Mouse (Mus musculus) macrophage (primary cell): ENCODE data around the gene Shq1. TPM values are rescaled to one million over a fixed set of nuclear protein-coding genes. Genes with fewer than 3 reads are reported as not detected.

ENCODE experiments used
- H3K27ac ChIP-seq: fragments of 350-480 bp; formaldehyde crosslinking; 2 replicates; pipeline ENCODE4 v1.9.0; 2021
- H3K36me3 ChIP-seq: fragments of 350-480 bp; formaldehyde crosslinking; 2 replicates; pipeline ENCODE4 v1.9.0; 2021; ENCODE audit errors: inconsistent target
- H3K4me3 ChIP-seq: fragments of 350-480 bp; formaldehyde crosslinking; 2 replicates; pipeline ENCODE4 v1.9.0; 2021; ENCODE audit errors: inconsistent target
- H3K79me2 ChIP-seq: fragments of 350-480 bp; formaldehyde crosslinking; 2 replicates; pipeline ENCODE4 v1.9.0; 2021; ENCODE audit errors: inconsistent target
- WGBS: methylation state at CpG from one replicate; pipeline ENCODE4 v1.1.7; 2026; ENCODE audit warnings: inconsistent platforms; ENCODE audit not compliant: missing documents; 5-methylcytosine and 5-hydroxymethylcytosine counted together
- polyA plus RNA-seq: library from polyadenylated mRNA; stranded (reverse); fragments of 250-400 nt; gene quantifications from 3 replicates; pipeline ENCODE4 v1.2.4, GENCODE M21; 2018; ENCODE audit warnings: inconsistent platforms

Gene Shq1
- polyA plus RNA-seq, 1 experiment from 2014 or later = 3.5 TPM

DNA sequence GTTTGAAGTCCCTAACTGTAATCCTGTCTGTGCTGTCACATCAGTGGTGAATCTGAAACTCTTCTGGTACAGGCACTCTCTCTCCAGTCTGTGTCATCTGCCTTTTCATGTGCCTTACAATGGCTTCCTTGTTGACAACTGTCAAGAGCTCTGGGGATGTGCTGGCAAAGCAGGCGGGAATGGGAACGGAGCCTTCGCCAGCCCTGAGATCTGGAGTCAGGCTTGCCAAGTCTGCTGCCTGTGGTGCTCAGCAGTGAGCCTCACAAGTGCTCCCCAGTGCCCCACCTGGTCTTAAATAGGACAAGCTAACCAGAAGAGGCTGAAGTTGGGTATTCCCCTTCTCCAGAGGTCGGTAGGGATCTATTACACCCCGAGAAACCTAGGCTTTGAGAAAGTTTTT is 29.8 kb upstream of the Shq1 start:
- H3K79me2 ChIP-seq = no peaks in the 10 kb centered on the region
- no peak overlapping the region for H3K27ac ChIP-seq
- no peaks in the 10 kb centered on the region for H3K36me3 ChIP-seq
- 88% methylated on average over 5 of the region's 5 CpGs for WGBS
- H3K4me3 ChIP-seq = no peak overlapping the region

DNA sequence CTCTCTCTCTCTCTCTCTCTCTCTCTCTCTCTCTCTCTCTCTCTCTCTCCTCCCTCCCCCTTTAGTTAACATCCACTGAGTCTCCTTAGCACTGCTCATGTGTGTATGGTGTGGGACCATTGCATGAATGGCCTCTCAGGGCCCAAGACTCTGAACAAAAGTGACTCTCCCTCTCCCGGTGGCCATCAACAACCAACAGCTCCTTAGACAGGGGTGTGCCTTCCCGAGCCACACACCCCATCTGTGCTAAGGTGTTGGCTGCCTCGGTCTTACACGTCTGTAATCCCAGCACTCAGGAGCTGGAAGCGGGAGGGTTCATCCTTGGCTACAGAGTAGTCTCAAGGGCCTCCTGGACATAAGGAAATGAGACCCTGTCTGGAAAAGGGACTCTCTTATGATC is 29.0 kb upstream of the Shq1 start:
- Histone ChIP-seq H3K36me3 (no peaks in the 10 kb centered on the region), H3K4me3 (no peak overlapping the region), H3K27ac (no peak overlapping the region), H3K79me2 (no peaks in the 10 kb centered on the region)
- 94% methylated on average over 5 of the region's 5 CpGs for WGBS

DNA sequence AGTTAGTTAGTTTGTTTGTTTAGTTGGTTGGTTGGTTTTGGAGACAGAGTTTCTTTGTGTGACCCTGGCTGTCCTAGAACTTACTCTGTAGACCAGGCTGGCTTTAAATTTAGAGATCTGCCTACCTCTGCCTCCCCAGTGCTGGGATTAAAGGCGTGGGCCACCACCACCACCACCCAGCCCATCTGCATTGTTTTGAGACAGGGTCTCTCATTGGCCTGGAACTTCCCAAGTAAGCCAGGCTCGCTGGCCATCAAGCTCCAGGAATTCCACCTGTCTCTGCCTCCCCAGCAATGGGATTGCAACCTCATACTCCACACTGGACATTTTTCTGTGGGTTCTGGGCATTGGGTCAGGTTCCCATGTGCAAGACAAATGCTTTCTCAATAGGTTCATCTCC is 15.4 kb upstream of the Shq1 start:
- Histone ChIP-seq H3K27ac (no peak overlapping the region), H3K79me2 (no peaks in the 10 kb centered on the region), H3K36me3 (no peaks in the 10 kb centered on the region), H3K4me3 (no peak overlapping the region)
- WGBS = 88% methylated on average over 2 of the region's 2 CpGs

DNA sequence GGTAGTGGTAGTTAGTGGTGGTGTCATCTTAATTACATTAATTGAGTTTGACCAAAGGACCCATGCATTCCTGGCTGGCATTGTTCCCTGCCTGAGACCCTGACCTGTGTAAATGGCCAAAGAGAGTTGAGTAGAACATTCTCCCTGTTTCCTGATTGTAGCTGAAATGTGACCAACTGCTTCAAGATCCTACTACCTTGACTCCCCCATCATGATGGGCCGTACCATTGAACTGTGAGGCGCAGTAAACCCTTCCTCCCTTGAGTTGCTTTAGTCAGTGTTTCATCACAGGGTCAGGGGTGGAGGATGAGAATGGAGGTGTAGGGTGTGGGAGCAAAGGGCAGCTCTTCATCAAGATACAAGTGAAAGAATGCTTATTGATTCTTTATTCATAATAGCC is 7.7 kb upstream of the Shq1 start:
- 100% methylated on average over 2 of the region's 2 CpGs for WGBS
- Histone ChIP-seq H3K27ac (no peak overlapping the region), H3K36me3 (no peaks in the 10 kb centered on the region), H3K4me3 (no peak overlapping the region), H3K79me2 (no peaks in the 10 kb centered on the region)

DNA sequence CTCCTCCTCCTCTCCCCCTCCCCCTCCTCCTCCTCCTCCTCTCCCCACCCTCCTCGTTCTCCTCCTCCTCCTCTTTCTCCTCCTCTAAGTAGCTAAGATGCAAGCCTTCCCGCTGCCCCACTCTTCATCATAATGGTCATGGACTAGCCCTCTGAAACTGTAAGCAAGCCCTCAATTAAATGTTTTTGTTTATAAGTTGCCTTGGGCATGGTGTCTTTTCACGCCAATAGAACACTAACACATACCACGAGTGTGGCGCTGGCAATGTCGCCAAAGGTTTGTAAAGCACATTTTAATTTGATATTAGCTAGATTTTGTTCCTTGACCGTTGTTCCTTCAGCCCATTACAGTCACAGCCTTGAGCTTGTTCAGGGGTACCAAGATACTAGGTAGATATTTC is 5.5 kb upstream of the Shq1 start:
- Histone ChIP-seq H3K79me2 (no peaks in the 10 kb centered on the region), H3K4me3 (no peak overlapping the region), H3K27ac (no peak overlapping the region), H3K36me3 (no peaks in the 10 kb centered on the region)
- 97% methylated on average over 5 of the region's 7 CpGs for WGBS

DNA sequence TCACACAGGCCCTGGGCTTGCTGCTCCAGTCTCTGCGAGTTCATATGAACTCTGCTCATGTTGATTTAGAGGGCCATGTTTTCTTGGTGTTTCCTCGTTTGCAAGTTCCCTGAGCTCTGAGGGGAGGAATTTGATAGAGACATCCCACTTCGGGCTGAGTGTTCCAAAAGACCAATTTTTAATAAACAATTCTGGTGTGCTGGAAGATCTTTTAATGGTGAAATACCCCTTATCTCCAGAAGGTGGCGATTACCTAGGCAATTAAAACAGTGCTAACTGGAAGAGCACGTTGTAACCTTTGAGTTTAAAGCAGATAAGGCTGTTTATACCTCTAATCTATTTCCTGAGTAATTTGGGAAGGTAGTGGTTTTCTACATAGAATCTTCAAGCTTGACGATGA is 4.0 kb upstream of the Shq1 start:
- Histone ChIP-seq H3K4me3 (no peak overlapping the region), H3K79me2 (no peaks in the 10 kb centered on the region), H3K27ac (no peak overlapping the region), H3K36me3 (no peaks in the 10 kb centered on the region)
- WGBS = 23% methylated on average over 6 of the region's 6 CpGs

DNA sequence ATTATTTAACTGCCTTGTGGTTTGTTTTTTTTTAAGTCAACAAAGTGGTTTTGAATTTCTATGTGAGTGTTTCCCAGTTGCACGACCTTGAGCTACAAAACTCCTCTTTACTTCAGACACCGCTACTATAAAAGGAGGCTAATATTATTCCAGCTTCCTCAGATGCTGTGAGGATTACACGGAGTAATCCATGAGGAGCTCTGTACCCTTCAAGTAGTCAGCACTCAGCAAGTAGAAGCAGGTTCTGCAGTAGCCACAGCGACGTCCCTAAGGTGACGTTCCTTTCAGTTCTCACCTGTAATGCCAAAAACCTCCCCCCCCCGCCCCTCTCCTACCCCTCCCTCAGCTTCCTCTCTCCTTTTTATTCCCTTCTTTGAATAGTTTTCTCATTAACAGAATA is 444 bp upstream of the Shq1 start:
- Histone ChIP-seq H3K79me2 (no peaks in the 10 kb centered on the region), H3K36me3 (no peaks in the 10 kb centered on the region), H3K27ac (no peak overlapping the region), H3K4me3 (peak overlapping the region; percentile 57)
- WGBS = 9% methylated on average over 7 of the region's 7 CpGs

DNA sequence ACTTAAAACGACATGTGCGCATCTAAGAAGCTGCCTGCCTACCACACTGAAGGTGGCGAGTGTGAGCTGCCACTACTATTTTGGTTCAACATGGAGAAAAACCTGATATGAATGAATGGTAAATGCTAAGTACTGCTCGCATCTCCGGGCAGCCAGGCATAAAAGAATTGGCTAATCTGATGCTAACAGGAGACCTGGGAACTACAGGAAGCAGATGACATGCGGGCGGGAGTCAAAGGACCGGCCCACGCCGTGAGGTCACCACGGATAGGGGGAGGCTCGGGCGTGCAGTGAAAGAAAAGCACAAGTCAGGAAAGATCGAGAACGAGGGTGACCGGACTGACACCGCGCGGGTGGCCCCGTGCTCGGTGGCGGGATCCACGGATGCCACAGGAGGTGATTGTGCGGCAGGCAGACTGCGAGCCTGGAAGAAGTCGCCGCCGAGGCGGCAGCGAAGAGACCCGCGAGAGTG is 551 bp downstream of the Shq1 start:
- Histone ChIP-seq H3K27ac (peak overlapping the region; percentile 28; the same call in 1 of the 2 replicates), H3K36me3 (no peaks in the 10 kb centered on the region)
- 2% methylated on average over 32 of the region's 32 CpGs for WGBS

DNA sequence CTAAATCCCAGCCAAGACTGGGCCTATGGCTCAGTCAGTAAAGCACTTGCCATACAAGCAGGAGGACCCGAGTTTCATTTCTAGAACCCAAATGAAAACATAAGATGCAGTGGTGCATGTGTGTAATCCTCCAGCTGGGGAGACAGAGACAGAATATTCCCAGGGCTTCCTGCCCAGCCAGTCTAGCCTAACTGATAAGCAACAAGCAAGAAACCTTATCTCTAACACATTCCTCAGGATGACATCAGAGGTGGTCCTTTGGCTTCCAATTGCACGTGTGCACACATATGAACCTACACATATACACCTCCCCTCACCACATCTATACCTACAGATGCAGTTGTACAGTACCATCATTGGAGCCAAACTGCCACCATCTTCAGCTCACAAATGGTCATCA is 2.1 kb downstream of the Shq1 start:
- Histone ChIP-seq H3K36me3 (0 out of 2 replicates have a peak, but pooled peaks cover 7% of the 10 kb centered on the region), H3K79me2 (no peaks in the 10 kb centered on the region), H3K4me3 (no peak overlapping the region), H3K27ac (no peak overlapping the region)
- WGBS = 86% methylated on average over 2 of the region's 2 CpGs

More for the DNA sequence above, 551 bp downstream of the Shq1 start:
- Histone ChIP-seq H3K79me2 (no peaks in the 10 kb centered on the region), H3K4me3 (peak overlapping the region; percentile 57)

DNA sequence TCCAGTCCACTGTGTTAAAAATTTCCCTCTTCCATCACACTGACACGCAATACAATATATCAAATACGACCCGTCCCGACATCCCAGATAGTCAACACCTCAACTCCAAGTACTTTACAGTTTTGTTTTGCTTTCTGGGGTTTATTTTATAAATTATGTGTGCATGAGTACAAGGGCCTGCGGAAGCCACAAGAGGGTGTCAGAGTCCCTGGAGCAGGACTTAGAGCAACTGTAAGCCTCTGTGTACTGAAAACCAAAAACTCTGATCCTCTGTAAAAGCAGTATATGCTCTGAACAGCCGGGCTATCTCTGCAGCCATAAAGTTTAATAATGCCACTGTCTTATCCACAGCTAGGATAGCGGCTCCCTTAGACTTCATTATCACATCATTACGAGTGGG is 3.3 kb downstream of the Shq1 start:
- H3K36me3 ChIP-seq = peaks cover 18% of the 10 kb centered on the region; the same call in 1 of the 2 replicates
- no peak overlapping the region for H3K27ac ChIP-seq
- H3K79me2 ChIP-seq = no peaks in the 10 kb centered on the region
- WGBS = 94% methylated on average over 8 of the region's 8 CpGs
- H3K4me3 ChIP-seq = no peak overlapping the region

DNA sequence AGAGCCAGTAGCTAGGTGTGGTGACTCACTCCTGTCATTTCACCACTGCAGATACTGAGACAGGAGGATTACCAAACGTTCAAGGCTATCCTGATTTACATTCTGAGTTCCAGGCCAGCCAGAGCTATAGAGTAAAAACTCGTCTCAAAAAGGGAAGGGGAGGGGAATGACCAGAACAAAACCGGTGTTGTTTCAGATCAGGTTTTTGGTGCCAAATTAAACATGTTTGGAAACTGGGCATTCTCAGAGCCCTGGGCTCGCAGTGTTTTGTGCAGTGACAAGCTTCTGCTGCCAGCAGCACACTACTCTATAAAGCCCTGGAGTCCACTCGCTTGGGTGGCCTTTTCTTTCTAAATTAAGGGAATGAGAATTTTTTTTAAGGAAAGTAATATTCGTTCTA is 8.7 kb downstream of the Shq1 start:
- no peak overlapping the region for H3K4me3 ChIP-seq
- 78% methylated on average over 6 of the region's 6 CpGs for WGBS
- no peak overlapping the region for H3K27ac ChIP-seq
- H3K79me2 ChIP-seq = no peaks in the 10 kb centered on the region
- peaks cover 18% of the 10 kb centered on the region; the same call in 1 of the 2 replicates for H3K36me3 ChIP-seq

DNA sequence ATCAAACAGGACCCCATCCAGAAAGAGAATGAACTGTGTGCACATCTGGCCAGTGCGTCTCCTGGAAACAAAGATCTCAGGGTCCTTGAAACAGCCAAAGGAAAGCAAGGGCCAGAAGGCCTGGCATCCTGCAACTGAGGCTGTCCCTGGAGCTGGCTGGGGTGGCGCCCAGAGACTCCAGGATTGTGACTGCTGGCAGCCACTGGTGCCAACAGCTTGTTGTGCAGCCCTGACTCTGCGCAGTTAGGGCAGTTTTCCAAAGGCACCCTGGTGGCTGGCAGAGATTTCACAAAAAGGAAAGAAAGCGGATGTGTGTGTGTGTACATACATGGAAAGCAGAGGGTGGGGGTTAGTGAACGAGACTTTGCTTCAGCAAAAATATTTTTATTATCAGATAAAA is 10.6 kb downstream of the Shq1 start:
- Histone ChIP-seq H3K4me3 (no peak overlapping the region), H3K36me3 (peaks cover 18% of the 10 kb centered on the region; the same call in 1 of the 2 replicates), H3K79me2 (no peaks in the 10 kb centered on the region), H3K27ac (no peak overlapping the region)
- WGBS = 93% methylated on average over 5 of the region's 5 CpGs

DNA sequence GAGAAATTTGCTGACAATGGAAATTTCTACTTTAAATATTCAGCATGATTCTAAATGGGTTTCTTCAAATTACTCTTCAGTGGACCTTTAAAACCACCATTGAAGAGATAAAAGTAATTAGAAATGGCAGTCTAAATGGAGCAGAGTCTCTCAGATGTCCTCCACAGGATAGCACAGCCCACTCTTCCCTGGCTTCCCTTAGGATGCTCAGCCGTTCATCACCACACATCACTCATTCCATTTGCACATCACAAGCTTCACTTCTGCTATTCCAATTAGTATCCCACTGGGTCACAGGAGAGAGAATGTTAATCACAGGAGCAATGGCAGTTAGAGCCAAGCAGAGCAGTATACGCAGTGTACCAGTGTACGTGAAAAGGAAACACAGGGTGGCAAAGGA is 18.4 kb downstream of the Shq1 start:
- H3K79me2 ChIP-seq = no peaks in the 10 kb centered on the region
- no peak overlapping the region for H3K27ac ChIP-seq
- H3K4me3 ChIP-seq = no peak overlapping the region
- H3K36me3 ChIP-seq = no peaks in the 10 kb centered on the region
- 90% methylated on average over 2 of the region's 3 CpGs for WGBS

DNA sequence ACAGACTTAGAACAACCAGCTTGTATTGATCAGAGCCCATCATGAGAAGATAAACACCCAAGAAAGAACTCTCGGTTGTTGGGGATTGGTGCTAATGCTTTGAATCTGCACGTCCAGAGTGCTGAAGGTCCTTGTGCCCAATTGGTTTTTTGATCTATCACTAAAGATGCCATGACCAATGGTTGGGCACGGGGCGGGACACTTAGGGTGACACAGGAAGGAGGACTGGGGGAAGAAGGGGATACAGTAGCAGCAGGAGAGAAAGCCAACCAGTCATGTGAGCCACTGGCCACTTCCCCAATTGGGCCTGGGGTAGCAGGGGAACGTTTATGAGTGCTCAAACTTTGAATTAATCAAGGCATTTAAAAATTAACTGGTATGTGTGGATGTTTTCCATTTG is 23.8 kb downstream of the Shq1 start:
- Histone ChIP-seq H3K79me2 (no peaks in the 10 kb centered on the region), H3K27ac (no peak overlapping the region), H3K4me3 (no peak overlapping the region), H3K36me3 (no peaks in the 10 kb centered on the region)
- whole genome bisulfite sequencing = 32% methylated on average over 5 of the region's 5 CpGs

DNA sequence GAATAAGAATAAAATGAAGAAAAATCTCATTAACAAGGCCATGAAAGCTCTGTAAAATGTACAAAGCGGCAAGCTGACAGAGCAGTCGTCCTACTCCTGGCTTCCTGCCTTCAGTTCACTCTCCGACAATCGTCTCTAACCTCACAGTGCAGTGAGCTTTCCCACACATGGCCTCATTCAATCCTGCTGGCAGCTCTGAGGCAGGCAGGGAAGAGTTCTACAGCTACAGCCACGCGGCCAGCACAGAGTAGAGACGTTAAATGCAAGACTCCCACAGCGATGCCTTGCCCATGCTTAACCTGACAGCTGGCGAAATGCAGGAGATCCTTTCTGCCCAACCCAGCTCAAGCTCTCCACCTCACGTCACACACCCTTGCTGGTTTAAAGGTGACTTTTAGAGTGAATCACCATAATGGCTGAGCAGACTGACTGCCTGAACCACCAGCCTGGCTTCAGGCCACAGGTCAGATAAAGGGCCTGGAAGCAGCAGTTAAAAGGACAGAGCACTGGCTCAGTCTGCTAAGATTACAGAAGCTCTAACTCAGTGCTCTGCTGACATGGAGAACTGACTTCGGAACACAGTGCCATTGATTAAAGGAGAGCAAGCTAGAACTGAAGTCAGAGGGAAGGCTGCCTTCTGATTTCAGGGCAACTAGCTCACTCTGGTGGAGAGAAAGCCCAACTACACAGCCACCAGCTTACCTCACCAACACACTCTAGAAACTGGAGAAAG is 25.3 kb downstream of the Shq1 start:
- 93% methylated on average over 11 of the region's 11 CpGs for WGBS
- Histone ChIP-seq H3K36me3 (no peaks in the 10 kb centered on the region), H3K79me2 (no peaks in the 10 kb centered on the region), H3K4me3 (no peak overlapping the region), H3K27ac (no peak overlapping the region)

DNA sequence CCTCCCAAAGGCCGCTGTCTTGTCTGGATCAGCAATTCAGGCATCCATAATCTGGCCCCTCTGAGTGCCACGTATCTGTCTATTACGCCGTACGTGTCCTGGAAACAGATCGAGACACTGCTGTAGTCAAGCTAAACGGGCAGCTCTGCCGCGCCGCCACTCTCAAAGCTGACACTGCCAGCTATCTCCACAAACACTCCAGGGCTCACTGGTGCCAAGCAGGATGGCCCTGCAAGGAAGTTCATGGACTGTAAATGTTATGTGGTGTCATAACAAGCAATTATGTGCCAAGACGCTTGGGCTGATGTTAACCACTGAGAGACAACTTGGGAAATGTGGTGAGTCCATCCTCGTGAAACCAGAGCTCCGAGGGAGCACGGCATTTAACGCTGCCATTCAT is 26.3 kb downstream of the Shq1 start:
- no peak overlapping the region for H3K4me3 ChIP-seq
- WGBS = 96% methylated on average over 15 of the region's 15 CpGs
- no peaks in the 10 kb centered on the region for H3K79me2 ChIP-seq
- no peaks in the 10 kb centered on the region for H3K36me3 ChIP-seq
- no peak overlapping the region for H3K27ac ChIP-seq
